9 mouse cellular contexts compared by ENCODE assay signal in the genomic region with DNA sequence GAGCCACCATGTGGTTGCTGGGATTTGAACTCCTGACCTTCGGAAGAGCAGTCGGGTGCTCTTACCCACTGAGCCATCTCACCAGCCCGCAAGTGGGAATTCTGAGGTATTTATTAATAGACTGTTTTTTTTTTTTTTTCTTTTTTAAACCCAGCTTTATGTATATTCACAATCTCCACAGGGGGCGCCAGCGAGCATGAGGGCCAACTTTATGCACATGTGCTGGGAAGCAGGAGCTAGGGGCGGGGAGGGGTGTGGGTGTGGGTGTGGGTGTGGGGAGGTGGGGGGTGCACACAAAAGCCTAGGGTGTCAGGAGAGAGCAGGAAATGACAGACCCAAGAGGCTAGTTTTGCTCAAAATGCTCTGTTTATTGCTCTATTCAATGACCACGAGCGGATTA. TPM values are rescaled to one million over a fixed set of nuclear protein-coding genes. Genes with fewer than 3 reads are reported as not detected.
DNase-seq lines count a peak whose midpoint lies in the region; ATAC-seq and TF ChIP-seq lines count a peak whose summit lies in the region.
"Had no signal": no experiment of that assay in that cellular context is flagged by ENCODE, and none has a peak within 500 bp of the region (broad histone marks: within the 10 kb centered on the region; RNA-seq: fewer than 3 reads in every experiment).

No protein-coding gene starts in this region.

- TF ChIP-seq EP300 in lung, postnatal 0 days (IDR thresholded peaks at IDR 0.05): no peak

- no peak overlapping the region for H3K4me2 ChIP-seq in lung, postnatal 0 days (replicated peaks; ENCODE audit: low read depth, low read length)

- no peak overlapping the region for H3K9ac ChIP-seq in lung, postnatal 0 days (replicated peaks; ENCODE audit: low read depth)

- H3K27ac ChIP-seq in bone marrow, adult 2 months (ENCODE audit: control insufficient read depth, insufficient read depth, low read depth, low read length, poor library complexity): no peak overlapping the region
- no peak overlapping the region for H3K27ac ChIP-seq in lung, postnatal 0 days (ENCODE audit: low read length)

- peak; percentile 78 for DNase-seq in CD4-positive, CD25-positive, alpha-beta regulatory T cell, adult 2 months (ENCODE audit: low read depth, low spot score)
- DNase-seq in kidney, postnatal 14 days: peak; percentile 24
- no peak for DNase-seq in kidney, adult 9 months
- DNase-seq in lung, postnatal 0 days (ENCODE audit: low spot score): peak; percentile 47

- no peak overlapping the region for H3K4me3 ChIP-seq in bone marrow, adult 2 months (replicated peaks; ENCODE audit: control insufficient read depth, low read depth, low read length)
- no peak overlapping the region for H3K4me3 ChIP-seq in lung, postnatal 0 days (ENCODE audit: low read depth, low read length)

- H3K27me3 ChIP-seq in lung, postnatal 0 days (replicated peaks; ENCODE audit: insufficient read depth, low read length): no peaks in the 10 kb centered on the region

- no peaks in the 10 kb centered on the region for H3K36me3 ChIP-seq in lung, postnatal 0 days (ENCODE audit: insufficient read depth, low read length)

- no peak for ATAC-seq in CD4-positive, CD25-positive, alpha-beta regulatory T cell, adult 4 months
- no peak for ATAC-seq in lung, postnatal 0 days
- ATAC-seq in activated CD4-positive, CD25-positive, alpha-beta regulatory T cell, adult 4 months: no peak
- ATAC-seq in frontal cortex, adult (ENCODE audit: low TSS enrichment): no peak

- no peaks in the 10 kb centered on the region for H3K9me3 ChIP-seq in lung, postnatal 0 days (ENCODE audit: low read length)

- TF ChIP-seq CTCF in bone marrow, adult 2 months (IDR thresholded peaks at IDR 0.05; ENCODE audit: control insufficient read depth, insufficient read depth, low read length): peak; percentile 52
- peak; percentile 59 for TF ChIP-seq CTCF in lung, postnatal 0 days (IDR thresholded peaks at IDR 0.05)

- TF ChIP-seq POLR2A in bone marrow, adult 2 months (IDR thresholded peaks at IDR 0.05; ENCODE audit: borderline replicate concordance, control insufficient read depth, low read depth, low read length): no peak

- 69% methylated on average over 8 of the region's 8 CpGs for WGBS in bone marrow, adult 2 months
- WGBS in lung, postnatal 0 days: 61% methylated on average over 8 of the region's 8 CpGs

- peaks cover under 1% of the 10 kb centered on the region for H3K4me1 ChIP-seq in bone marrow, adult 2 months (ENCODE audit: control insufficient read depth, insufficient read depth, low read length)
- H3K4me1 ChIP-seq in lung, postnatal 0 days (ENCODE audit: insufficient read depth, low read depth, low read length): peaks cover 4% of the 10 kb centered on the region; the same call in 1 of the 2 replicates

RNA-seq across cellular contexts. Expression of a gene that starts 27.1 kb away (rescaled TPM):
- polyA plus RNA-seq in CD4-positive, CD25-positive, alpha-beta regulatory T cell, adult 4 months (2017; shearing (Covaris generic)): 1 to 10 TPM; 4.5 to 6.0 TPM
- 7.4 and 12.4 TPM in 2 replicates for polyA plus RNA-seq in bone marrow, adult 2 months (2011; ENCODE audit: insufficient read depth, insufficient read length, low replicate concordance, missing spikeins)
- 36.2 and 36.5 TPM in 2 replicates for polyA plus RNA-seq in lung, postnatal 0 days (2015; fragmentation: Nextera tagmentation; extraction: Ambion mirVana)
- polyA plus RNA-seq in activated CD4-positive, CD25-positive, alpha-beta regulatory T cell, adult 4 months (2017; shearing (Covaris generic)): 1 to 10 TPM; 1.0 to 2.9 TPM

RNA-seq across cellular contexts. Expression of a gene that starts 56.0 kb away (rescaled TPM):
- polyA plus RNA-seq in CD4-positive, CD25-positive, alpha-beta regulatory T cell, adult 4 months (2017; shearing (Covaris generic)): 10 to 100 TPM in 1 of 2 experiments, 1 to 10 TPM in 1; 9.8 to 17.8 TPM
- not detected in 2 replicates for polyA plus RNA-seq in bone marrow, adult 2 months (2011; ENCODE audit: insufficient read depth, insufficient read length, low replicate concordance, missing spikeins)
- 1.2 and 1.7 TPM in 2 replicates for polyA plus RNA-seq in lung, postnatal 0 days (2015; fragmentation: Nextera tagmentation; extraction: Ambion mirVana)
- 1 to 10 TPM; 2.1 to 9.3 TPM for polyA plus RNA-seq in activated CD4-positive, CD25-positive, alpha-beta regulatory T cell, adult 4 months (2017; shearing (Covaris generic))
- polyA plus RNA-seq: liver, embryonic 16.5 days had no signal
